Mouse (Mus musculus): ENCODE results near the gene Gstp3.

The Gstp3 gene

DNA sequence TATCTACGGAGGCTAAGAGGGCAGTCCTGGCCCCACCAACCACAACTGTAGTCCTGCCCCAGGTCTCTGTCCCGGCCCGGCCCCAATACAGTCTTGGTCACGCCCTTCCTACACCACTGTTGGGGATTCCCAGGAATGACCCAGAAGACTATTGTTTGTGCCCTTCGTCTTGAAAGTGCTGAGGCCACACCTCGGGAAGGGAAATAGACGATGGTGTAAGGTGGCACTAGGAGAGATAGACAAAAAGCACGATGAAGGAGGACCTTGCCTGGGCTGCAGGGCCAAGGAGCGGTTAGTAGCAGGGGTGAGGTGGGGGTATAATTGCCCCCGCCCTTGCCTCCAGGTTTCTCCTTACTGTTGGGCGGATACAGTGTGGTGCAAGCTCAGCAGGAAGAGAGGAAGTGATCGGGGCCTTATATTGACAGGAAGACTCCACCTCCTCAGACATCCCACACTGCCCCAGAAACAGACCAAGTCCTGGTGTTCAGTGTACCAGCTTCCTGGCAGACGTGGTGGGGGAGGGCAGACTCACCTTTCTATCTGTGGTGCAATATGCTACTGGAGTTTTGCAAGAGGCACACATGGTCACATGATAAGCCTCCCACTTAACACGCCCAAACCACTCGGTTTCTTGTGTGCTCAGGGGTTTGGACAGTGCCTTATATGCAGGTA is at the start of gene Gstp3:
Gene Gstp3 (minus strand): TSS at position 501 of the 672 bp plus-strand sequence.
- DNase-seq (ENCODE audit: extremely low read depth, low read depth) = no peak

DNA sequence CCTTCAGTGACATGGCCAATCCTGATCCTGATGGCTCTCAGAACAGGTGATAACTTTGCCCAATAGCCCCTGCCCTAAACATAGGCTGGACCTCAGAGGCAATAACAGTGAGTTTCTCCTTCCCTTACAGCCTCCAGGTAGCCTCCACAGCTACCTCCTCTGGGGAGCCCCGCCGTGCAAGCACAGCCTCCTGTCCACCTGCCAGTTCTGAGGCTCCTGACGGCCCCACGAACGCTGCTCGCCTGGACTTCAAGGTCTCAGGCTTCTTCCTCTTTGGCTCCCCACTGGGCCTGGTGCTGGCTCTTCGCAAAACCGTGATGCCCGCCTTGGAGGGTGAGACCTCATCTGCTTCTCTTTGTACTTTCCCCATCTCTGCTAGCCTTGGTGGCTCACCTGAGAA is 49.2 kb upstream of the Gstp3 start:
- DNase-seq (ENCODE audit: extremely low read depth, low read depth) = no peak

GRCm38 (mm10) chr19:4106654-4107053 is 47.3 kb upstream of the Gstp3 start:
- DNase-seq (ENCODE audit: extremely low read depth, low read depth) = no peak

- DNase-seq (ENCODE audit: extremely low read depth, low read depth) = no peak
Measured at GRCm38 (mm10) chr19:4104675-4105194, 45.4 kb upstream of the Gstp3 start.

GRCm38 (mm10) chr19:4103792-4104191 is 44.4 kb upstream of the Gstp3 start:
- DNase-seq (ENCODE audit: extremely low read depth, low read depth) = no peak

GRCm38 (mm10) chr19:4103294-4103693 is 43.9 kb upstream of the Gstp3 start:
- DNase-seq (ENCODE audit: extremely low read depth, low read depth) = no peak

GRCm38 (mm10) chr19:4102626-4103025 is 43.3 kb upstream of the Gstp3 start:
- no peak for DNase-seq (ENCODE audit: extremely low read depth, low read depth)

DNA sequence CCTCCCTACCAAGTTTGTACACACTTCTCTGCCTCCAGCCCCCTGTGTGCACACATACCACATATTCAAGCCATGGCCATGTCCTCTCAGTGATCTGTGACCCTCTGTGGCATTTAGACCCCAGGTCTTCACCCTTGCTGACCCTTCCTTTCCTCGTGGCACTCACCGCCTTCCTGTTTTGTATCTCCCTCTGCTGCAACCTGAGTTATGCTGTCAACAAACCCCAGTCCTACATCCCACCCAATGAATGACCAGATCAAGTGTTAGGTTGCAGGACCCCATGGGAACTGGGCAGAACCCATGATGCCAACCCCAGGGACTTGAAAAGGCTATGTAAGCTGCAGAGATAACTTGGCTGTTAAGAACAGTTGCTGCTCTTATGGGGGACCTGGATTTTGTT is 42.7 kb upstream of the Gstp3 start:
- DNase-seq (ENCODE audit: extremely low read depth, low read depth) = no peak

GRCm38 (mm10) chr19:4101466-4101865 is 42.1 kb upstream of the Gstp3 start:
- DNase-seq (ENCODE audit: extremely low read depth, low read depth) = no peak

- DNase-seq (ENCODE audit: extremely low read depth, low read depth) = no peak
Measured at GRCm38 (mm10) chr19:4100718-4101261, 41.4 kb upstream of the Gstp3 start.

GRCm38 (mm10) chr19:4099837-4100717 is 40.7 kb upstream of the Gstp3 start, which contains the start of gene Pitpnm1:
Gene Pitpnm1, plus strand, starts transcription at chr19:4099998.
- DNase-seq (ENCODE audit: extremely low read depth, low read depth) = no peak

- peak; percentile 84 for DNase-seq (ENCODE audit: extremely low read depth, low read depth)
Measured at GRCm38 (mm10) chr19:4099056-4099455, 39.7 kb upstream of the Gstp3 start.

- DNase-seq (ENCODE audit: extremely low read depth, low read depth) = no peak
Measured at GRCm38 (mm10) chr19:4098426-4098825, 39.1 kb upstream of the Gstp3 start.

DNA sequence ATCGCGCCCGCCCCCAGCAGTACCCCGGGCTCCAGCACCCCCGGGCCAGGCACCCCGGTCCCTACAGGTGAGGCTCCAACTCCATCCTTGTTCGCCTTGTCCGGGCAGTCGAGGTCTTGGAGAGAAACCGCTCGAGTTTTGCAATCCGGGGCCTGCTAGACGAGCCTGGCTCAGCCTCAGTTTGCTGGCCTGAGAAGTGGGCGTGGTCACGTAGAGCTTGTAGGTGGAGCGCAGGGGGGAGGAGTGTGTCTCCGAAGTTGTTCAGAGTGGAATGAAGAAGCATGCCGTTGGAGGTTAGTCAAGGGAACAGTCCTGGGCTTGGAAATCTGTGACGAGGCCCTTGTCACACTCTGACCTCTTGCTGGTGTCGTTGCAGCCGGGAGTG is 38.1 kb upstream of the Gstp3 start:
- DNase-seq (ENCODE audit: extremely low read depth, low read depth) = peak; percentile 75

GRCm38 (mm10) chr19:4096642-4097440 is 37.5 kb upstream of the Gstp3 start, which contains the start of gene Cdk2ap2:
Gene Cdk2ap2, plus strand, starts transcription at chr19:4097182.
- peak; percentile 96 for DNase-seq (ENCODE audit: extremely low read depth, low read depth)

GRCm38 (mm10) chr19:4095802-4096201 is 36.4 kb upstream of the Gstp3 start:
- no peak for DNase-seq (ENCODE audit: extremely low read depth, low read depth)

- no peak for DNase-seq (ENCODE audit: extremely low read depth, low read depth)
Measured at GRCm38 (mm10) chr19:4094774-4095303, 35.5 kb upstream of the Gstp3 start.

- DNase-seq (ENCODE audit: extremely low read depth, low read depth) = no peak
Measured at GRCm38 (mm10) chr19:4094348-4094747, 35.0 kb upstream of the Gstp3 start.

DNA sequence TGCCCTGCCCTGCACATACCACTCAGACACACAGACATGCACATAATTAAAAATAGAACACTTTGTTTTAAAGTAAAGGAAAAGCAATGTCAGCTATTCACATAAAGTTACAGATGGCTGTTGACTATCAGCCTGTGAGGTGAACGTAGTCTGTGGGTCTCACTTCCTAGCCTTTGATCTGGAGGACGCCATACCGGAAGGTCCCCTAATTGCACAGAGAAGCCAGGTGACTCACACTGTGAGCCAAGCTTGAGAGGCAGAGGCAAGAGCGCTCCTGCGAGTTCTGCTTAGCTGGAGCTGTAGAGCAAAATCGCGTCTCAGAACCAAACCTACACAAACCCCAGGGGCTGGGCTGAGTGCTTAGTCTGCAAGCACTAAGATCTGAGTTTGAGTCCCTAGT is 34.4 kb upstream of the Gstp3 start:
- no peak for DNase-seq (ENCODE audit: extremely low read depth, low read depth)

GRCm38 (mm10) chr19:4092750-4093149 is 33.4 kb upstream of the Gstp3 start:
- DNase-seq (ENCODE audit: extremely low read depth, low read depth) = no peak

GRCm38 (mm10) chr19:4091383-4091782 is 32.0 kb upstream of the Gstp3 start:
- no peak for DNase-seq (ENCODE audit: extremely low read depth, low read depth)
